Mouse (Mus musculus): ENCODE measurements around the gene Shisa4.
"Not testable (repeated sequence)": the region's sequence is repeated elsewhere in the genome, so short reads cannot be mapped to it uniquely, and the experiment has no call there.

Gene Shisa4

DNA sequence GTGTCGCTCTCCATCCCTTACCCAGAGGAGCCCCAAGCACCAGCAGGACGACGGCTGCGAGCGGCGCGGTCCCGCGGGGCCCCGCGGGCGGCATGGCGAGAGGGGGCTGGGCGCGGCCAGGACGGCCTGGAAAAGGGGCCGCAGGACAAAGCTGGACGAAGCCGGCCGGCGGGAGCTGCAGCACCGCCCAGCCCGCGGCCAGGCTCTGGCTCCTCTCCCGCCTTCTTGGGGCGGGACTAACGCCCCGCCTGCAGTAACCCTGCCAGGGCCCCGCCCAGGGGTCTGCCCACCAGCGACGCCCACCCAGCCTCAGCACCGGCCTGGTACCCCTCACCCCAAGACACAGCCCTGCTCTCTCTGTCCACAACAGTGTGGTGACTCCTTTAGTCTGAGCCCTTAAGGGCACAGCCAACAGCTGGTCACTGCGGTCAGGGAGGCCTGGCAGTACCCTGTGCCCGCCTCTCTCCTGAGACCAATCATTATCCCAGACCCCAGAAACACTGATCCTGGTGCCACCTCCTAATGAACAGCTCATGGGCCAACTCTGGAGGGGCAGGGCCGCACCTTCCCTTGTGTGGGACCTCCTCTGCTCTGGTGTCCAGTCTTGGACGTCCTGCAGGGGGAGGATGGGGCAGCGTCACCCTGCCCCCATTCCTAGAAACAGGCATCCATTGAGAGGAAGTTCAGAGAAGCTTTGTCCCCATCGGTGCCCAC lies at the start of gene Shisa4:
TSS of gene Shisa4 (minus strand) at position 370 of the 714 bp plus-strand sequence.
- peak; percentile 88 for DNase-seq (ENCODE audit: extremely low spot score, low spot score)

DNA sequence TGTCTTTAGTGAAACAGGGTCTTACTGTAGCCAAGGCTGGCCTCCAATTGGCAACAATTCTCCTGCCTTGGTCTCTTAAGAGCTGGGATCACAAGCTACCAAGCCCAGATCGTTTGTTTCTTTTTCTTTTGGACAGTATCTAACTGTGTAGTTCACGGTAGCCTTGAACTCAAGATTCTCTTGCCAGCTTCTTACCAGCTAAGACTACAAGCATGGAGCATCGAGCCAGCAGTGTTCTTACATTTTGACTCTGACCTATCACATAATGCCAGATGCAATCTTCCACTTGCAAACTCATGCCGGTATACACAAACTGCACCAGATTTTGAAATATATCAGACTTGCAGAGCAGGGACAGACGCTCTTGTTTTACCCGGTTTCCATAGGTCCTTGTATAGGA lies 47.7 kb upstream of the Shisa4 start:
- no peak for DNase-seq (ENCODE audit: extremely low spot score, low spot score)

DNA sequence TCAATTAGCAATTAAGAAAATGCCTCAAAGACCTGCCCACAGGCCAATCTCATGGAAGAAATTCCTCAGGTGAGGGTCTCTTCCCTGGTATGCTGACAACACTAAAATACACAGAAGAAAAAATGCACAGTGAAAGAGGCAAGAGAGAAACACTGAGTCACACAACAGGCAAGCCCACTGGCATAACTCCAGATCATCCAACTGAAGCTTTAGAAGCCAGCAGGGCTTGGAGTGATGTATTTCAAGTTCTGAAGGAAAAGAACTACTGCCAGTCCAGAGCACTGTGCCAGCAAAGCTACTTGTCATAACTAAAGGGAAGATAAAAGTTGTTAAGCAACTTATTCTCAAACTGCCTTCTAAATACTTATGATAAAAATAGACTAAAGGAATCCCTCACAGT lies 39.0 kb upstream of the Shisa4 start:
- no peak for DNase-seq (ENCODE audit: extremely low spot score, low spot score)

DNA sequence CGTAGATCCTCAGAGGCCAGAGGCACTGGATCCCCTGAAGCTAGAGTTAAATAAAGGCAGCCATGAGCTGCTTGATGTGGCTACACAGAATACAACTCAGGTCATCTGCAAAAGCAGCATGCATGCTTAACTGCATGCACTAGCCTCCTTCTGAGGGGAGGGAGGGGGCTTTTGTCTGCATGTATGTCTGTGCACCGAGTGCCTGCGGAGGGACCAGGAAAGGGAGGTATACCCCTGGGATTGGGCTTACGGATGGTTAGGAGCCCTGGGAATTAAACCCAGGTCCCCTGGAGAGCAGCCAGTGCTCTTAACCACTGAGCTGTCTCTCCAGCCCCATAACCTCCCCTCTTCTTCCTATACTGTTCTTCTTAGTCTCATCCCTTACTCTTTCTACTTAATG lies 37.1 kb upstream of the Shisa4 start:
- DNase-seq (ENCODE audit: extremely low spot score, low spot score), result no peak

DNA sequence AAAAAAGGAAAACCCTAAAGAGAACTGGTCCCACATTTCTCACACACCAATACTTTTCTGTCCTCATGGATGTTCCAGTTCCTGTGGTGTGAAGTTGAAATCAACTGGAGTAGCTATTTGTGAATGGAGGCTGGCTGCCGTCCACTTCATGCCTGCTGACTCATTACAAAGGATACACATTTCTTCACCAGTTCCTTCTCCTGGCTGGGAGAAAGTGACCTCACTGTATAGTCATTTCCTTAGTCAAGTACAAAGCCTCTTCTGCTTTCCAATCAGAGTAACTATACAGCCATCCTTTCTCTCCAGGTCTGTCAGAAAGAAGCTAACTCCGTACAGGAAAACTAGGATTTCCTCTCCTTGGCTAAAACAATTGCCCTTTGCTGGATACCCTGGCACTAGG lies 35.9 kb upstream of the Shisa4 start:
- no peak for DNase-seq (ENCODE audit: extremely low spot score, low spot score)

DNA sequence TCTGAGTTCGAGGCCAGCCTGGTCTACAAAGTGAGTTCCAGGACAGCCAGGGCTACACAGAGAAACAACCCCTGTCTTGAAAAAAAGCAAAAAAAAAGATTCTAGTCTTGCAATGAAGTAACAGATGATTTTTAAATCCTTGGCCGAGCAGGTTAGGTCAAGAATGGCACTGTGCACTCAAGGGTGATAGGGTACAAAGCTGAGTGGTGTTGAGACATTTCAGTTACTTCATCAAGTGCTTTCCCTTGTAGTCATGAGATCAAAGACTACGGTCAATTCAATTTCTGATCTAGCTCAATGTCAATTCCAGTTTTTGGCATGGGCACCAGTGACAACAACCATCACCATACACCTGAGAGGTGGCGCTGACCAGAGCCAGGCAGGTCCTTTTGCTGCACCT lies 33.9 kb upstream of the Shisa4 start:
- no peak for DNase-seq (ENCODE audit: extremely low spot score, low spot score)

DNA sequence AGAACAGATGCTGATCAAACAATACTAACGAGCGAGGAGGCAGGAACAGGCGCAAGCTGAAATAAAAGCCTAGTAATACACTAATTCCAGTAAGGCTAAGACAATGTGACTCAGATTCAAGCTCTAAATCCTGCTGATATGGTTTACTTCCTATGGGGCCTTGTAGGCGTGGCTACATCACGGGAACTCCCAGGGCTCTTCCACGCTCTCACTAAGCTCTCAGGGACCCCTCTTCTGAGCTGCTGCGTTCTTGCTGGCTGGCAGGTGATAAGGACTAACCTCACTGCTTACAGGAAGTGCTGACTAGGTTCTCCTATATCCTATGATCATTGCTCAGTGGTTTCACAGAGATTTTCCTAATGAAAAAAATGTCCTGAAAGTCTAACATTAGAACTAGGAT lies 30.3 kb upstream of the Shisa4 start:
- DNase-seq (ENCODE audit: extremely low spot score, low spot score), result no peak

DNA sequence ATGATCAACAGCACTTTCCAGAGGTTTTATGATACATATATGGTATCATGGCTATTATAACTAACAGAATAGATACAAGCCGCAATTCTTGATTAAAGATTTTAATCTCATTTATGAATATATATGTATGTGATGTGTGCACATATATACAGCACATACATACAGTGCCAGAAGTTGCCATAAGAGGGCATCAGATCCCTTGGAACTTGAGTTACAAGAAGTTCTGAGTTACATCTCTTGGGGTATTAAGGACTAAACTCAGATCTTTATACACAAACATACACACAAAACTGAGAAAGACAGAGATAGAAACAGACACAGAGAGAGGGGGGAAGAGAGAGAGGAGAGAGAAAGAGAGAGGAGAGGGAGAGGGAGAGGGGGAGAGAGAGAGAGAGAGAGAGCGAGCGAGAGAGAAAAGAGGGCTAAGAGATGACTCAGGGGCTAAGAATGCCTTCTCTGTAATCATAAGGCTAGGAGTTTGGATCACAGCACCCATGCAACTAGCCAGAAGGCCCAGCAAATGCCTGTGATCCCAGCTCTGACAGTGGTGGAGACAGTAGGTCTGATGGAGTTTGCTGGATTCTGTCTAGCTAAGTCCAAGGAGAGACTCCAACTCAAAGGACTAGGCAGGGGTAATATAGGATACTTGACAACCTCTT lies 26.5 kb upstream of the Shisa4 start:
- no peak for DNase-seq (ENCODE audit: extremely low spot score, low spot score)

DNA sequence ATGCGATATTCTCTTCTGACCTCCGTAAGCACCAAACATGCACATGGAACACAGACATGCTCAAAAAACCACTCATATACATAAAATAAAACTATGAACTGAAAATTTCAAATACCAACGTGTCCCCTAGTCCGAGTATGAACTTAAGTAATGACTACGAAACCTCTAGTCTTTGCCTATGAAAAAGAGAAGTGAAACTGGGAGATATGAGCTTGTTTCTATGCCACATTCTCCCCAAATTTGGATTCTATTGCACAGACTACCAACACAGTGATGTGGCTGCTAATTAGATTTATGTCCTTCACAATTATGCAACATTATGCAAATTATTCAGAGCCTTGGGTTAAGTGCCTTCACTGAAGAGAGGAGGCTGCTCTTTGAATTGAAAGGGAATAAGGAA lies 24.4 kb upstream of the Shisa4 start:
- DNase-seq (ENCODE audit: extremely low spot score, low spot score), result no peak

DNA sequence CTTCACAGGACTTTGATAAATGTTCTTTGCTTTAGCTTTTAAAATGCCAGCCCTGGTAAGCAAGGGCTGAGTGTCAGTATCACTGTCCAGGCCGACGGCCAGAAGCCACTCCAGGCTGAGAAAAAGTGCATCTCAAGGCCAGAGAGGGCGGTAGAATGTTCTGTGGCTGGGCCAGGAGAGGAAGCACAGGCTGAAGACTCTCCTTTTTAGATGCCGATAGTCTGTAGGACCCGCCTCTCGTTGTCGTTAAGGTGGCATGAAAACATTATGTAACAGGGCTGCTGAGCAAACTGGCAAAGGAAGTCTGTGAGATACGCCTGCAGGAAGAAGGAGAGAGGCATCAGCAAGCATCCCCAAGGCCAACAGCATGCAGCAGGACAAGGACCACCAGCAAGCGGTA lies 10.1 kb upstream of the Shisa4 start:
- no peak for DNase-seq (ENCODE audit: extremely low spot score, low spot score)

DNA sequence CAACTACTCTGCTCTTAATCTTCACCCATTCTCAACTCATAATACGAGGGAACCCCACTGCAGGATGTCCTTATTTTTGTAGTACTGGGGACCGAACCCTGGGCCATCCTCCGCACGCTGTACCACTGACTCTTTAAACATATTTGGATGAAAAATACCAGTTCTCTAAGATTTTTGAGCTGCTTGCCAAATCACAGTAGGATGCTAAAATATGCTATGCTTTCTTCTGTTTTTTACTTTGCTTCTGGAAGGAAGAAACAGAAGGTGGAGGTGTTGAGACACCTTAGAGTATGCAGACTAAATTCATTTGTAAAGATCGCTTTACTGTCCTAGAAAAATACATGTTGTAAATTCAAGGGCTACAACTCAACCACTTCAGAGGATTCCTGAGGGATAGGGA lies 9.1 kb upstream of the Shisa4 start:
- DNase-seq (ENCODE audit: extremely low spot score, low spot score), result no peak

DNA sequence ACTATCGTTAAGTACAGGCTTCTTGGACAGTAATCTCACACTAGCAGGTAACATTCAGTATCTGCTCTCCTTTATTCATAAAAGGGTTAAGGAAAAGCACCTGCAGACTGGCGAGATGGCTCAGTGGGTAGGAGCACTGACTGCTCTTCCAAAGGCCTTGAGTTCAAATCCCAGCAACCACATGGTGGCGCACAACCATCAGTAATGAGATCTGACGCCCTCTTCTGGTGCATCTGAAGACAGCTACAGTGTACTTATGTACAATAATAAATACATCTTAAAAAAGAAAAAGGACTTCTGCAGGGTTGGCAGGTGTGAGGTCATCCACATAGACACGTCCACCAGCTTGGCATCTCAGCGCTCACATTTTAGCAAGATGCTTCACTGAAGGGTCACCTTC lies 6.5 kb upstream of the Shisa4 start:
- not testable (repeated sequence) for DNase-seq (ENCODE audit: extremely low spot score, low spot score)

DNA sequence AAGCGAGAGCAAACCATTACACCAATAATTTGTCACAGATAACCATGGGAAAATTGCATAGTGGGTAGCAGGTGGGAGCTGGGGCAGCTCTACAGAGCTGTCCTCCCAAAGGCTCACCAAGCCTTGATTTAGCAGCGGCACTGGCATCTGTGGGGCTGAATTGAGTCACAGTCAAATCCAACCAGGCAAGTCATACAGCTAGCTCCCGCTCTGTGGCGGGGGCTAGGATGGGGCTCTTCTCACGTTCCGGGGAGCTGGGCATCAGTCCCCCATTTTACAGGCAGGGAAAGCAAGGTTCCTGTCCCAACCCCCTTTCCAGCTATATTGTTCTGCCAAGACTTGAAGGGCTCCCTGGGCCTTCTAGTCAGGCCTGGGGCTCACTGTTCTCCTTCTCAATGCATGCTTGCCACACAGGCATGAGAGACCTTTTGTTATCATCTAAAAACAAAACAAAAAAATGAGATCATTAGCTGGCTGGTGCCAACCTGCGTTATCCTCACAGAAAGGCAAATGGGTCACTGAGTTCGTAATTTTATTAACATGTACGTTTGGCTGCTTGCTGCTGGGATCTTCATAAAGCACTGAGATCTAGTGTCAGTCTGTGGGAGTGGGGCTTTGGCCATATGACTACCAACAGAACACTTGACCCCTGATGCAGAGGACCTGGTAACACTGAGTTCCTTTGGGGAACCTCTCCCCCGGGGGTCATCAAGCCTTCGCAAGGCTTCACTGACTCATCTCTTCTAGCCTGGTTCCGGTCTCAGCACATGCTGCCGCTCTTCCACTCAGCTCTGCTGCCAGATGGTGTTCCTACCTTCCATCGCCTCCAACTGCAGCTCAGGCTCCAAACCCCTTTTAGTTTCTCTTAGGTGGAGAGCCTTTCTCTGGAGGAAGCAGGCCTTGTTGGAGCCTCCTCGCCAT lies 5.3 kb upstream of the Shisa4 start:
- DNase-seq (ENCODE audit: extremely low spot score, low spot score), result no peak

DNA sequence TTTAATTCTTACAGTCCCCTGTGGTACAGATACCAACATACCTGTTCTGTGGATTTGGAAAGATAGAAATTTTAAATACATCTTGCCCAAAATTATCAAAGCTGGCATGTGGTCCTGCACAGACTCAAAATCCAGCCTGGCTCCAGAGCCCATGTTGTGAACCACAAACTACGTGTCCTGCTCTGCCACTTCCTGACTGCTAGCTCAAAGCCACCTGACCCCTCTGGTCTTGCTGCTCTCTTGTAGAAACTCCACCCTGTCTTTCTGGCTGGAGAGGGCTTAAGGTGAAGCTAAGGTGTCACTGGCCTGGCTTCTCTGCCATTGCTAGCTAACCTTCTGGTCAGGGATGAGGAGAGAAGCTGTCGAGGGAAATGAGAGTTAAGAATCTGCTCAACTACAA lies 4.0 kb upstream of the Shisa4 start:
- DNase-seq (ENCODE audit: extremely low spot score, low spot score), result no peak

DNA sequence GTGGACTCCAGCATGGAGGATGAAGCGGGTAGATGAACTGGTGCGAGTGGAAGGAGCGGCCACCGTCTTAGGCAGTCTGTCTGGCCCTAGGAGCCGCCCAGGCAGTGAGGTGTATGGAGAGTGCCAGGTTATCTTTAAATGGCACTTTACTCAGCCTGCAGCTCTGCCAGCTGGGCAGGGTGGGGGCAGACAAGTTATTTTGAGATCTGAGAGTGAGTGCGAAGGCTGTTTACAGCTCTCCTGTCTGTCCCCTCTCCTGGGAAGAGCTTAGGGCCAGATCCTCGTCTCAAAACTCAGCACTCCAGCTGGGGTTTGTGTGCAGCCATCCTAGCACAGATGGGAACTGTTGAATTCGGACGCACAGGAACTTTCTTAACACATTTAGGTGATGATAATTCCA lies 3.5 kb upstream of the Shisa4 start:
- no peak for DNase-seq (ENCODE audit: extremely low spot score, low spot score)

DNA sequence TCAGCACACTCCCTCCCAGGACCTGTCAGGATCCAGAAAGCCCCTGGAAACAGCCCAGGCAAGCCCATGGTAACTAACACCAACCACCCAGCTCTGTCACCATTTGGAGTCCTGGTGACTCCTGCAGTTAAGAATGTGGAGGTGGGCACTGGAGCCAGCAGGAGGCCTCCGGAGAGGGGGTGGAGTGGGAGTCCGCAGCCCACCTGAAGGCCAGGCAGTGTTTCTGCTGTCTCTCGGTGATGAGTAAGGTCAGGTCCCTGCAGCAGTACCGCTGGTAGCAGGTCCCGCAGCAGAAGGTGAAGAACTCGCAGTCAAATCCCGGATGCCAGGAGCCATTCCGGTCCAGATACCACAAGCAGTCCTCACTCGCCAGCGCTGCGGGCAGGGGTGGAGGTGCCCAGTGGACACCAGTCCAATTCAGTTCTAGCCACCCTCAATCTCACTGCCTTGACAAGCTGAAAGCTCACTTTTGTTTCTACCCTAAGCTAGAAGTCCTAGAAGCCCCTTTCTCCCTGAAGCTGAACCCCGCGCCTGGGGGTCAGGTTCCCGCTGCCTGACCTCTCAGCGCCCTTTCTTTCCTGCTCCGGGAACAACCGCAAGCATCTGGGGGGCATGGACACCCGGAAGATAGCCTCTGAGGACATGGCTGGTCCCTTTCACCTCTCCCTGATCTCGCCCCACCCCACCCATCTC lies 716 bp downstream of the Shisa4 start:
- no peak for DNase-seq (ENCODE audit: extremely low spot score, low spot score)

DNA sequence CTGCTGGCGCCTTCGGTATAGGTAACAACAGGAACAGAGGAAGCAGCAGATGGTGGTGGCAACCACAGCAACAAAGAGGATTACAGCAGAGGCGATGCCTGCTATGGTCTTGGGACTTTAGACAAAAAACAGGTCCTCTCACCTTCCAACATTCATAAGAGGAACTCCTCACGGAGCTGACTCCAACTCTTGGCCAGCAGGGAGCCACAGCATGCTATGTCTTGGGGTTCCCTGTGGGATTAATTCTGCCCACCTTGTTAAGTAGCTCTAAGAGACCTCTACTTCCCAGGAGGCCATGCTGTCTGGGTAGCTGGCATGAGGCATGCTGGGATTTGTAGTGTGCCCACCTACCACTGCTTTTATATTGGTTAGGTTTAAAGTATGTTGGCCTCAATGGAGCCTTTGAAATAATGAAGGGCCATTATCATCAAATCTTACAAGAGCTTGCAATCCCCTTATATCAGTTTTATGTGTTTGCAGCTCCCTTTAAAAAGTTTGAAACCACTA lies 1.8 kb downstream of the Shisa4 start:
- DNase-seq (ENCODE audit: extremely low spot score, low spot score), result no peak

DNA sequence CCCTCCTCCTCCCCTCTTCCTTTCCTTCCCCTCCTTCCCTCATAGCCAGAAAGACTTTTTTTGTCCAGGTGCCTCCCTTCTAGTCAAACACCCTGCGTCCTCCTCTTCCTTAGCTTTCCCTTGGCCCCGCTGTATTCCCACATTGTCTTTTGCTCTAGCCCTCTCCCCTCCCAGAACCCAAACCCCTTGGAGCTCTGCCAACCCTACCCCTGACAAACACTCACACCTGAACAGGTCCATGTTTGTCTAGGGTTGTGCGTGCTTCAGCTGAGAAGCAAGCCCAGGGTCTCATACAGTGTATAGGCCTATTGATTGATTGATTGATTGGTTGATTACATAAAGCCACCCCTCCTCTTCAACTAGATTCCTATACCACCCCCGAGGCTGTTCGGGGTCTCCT lies 5.6 kb downstream of the Shisa4 start:
- no peak for DNase-seq (ENCODE audit: extremely low spot score, low spot score)

DNA sequence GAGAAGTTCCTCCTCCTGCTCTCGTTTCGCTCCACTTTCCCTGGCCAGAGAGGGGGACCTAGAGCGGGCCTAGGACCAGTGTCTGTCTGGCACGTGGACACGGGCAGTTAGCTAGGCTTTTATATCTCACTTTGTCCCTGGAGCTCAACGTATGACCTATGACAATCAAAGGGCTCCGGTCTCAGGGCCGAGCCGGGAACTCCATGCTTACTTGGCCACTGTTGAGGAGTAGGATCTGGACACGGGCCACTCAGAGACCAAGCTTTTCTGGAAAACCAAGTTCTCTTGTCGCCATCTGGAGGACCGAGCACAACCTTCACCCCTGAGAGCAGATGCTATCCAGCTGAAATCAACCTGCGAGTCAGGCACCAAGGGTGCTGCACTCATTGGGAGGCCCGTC lies 6.1 kb downstream of the Shisa4 start:
- DNase-seq (ENCODE audit: extremely low spot score, low spot score), result peak; percentile 60

DNA sequence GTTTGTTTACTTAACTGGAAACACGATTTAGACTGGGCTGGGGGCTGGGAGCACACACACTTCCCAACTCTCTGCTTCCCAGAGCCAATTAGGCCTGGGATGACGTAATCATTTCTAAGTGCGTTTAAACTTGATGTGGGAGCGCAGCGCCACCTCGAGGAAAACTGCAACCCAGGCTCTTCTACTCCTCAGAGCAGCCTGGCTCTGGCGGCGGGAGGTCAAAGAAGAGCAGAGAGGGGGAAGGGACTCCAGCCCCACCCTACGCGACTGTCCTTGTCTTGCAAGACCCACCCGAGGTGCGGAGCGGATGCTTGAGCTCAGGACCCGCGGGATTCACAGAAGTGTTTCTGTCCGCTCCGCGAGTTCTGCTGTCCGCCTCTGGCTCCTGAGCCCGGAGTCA lies 6.8 kb downstream of the Shisa4 start:
- peak; percentile 84 for DNase-seq (ENCODE audit: extremely low spot score, low spot score)

DNA sequence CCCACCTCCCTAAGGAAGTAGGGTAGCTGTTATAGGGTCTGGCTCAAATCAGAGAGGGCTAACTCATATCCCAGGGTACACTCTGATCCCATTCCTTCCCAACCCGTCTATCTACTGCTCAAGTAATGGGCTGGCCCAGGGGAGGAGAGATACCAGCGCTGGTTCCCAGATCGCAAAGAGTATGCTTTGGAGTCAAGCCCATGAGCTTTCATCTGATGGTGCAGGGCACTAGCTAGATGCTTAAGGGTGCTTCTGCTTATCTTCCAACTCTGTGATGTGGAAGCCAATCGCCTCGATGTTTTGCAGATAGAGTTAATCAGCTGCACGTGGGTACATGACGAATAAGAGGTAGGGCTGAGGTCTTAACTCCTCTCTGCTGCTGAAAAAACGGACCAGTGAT lies 7.4 kb downstream of the Shisa4 start:
- no peak for DNase-seq (ENCODE audit: extremely low spot score, low spot score)
